8 mouse cellular contexts compared by ENCODE assay signal in genomic region chr12:87146966-87147365, GRCm38 (mm10). TPM values are rescaled to one million over a fixed set of nuclear protein-coding genes. Genes with fewer than 3 reads are reported as not detected.
A peak's percentile ranks its signal among the peaks of the same experiment; 100 is the strongest.
DNase-seq lines count a peak whose midpoint lies in the region; ATAC-seq and TF ChIP-seq lines count a peak whose summit lies in the region.

Gstz1 (plus strand) TSS chr12:87147165.

- peak; percentile 89 for ATAC-seq in forebrain, postnatal 0 days
- peak; percentile 87 for ATAC-seq in lung, embryonic 15.5 days (ENCODE audit: borderline replicate concordance, extremely low read depth, low FRiP score, low TSS enrichment)

- WGBS in cerebellum, adult 2 months = 0% methylated on average over 27 of the region's 27 CpGs
- whole genome bisulfite sequencing in forebrain, postnatal 0 days = under 1% methylated on average over 27 of the region's 27 CpGs
- under 1% methylated on average over 27 of the region's 27 CpGs for WGBS in lung, embryonic 15.5 days

- H3K9me3 ChIP-seq in MEL (replicated peaks; ENCODE audit: insufficient read depth, low read length) = no peaks in the 10 kb centered on the region
- H3K9me3 ChIP-seq in forebrain, postnatal 0 days (ENCODE audit: low read length) = no peaks in the 10 kb centered on the region
- H3K9me3 ChIP-seq in lung, embryonic 15.5 days = no peaks in the 10 kb centered on the region

- TF ChIP-seq POLR2A in MEL (IDR thresholded peaks at IDR 0.05; ENCODE audit: control insufficient read depth in 1 of 2, insufficient read depth in 1 of 2, low read depth in 1 of 2, low read length in 2 of 2, poor library complexity in 1 of 2) = peak in 1 of 2 experiments; percentile 28; a peak in 1 of 4 replicates
- TF ChIP-seq POLR2A in cerebellum, adult 2 months (IDR thresholded peaks at IDR 0.05; ENCODE audit: borderline replicate concordance, insufficient read depth, low read length) = no peak

- H3K4me2 ChIP-seq in forebrain, postnatal 0 days (ENCODE audit: low read depth) = peak within 1 kb of the TSS; percentile 56
- H3K4me2 ChIP-seq in lung, embryonic 15.5 days = peak within 1 kb of the TSS; percentile 70

- H3K36me3 ChIP-seq in MEL (ENCODE audit: control insufficient read depth in 1 of 2, insufficient read depth in 2 of 2, low read length in 2 of 2) = peaks cover 0 to 14% of the 10 kb centered on the region in 2 experiments; a peak in 2 of 4 replicates
- H3K36me3 ChIP-seq in forebrain, postnatal 0 days (ENCODE audit: insufficient read depth) = no peaks in the 10 kb centered on the region
- 0 out of 2 replicates have a peak, but pooled peaks cover 5% of the 10 kb centered on the region for H3K36me3 ChIP-seq in lung, embryonic 15.5 days

- peak within 1 kb of the TSS; percentile 82 for H3K27ac ChIP-seq in MEL (ENCODE audit: control insufficient read depth, low read depth, low read length)
- H3K27ac ChIP-seq in cerebellum, adult 2 months (ENCODE audit: insufficient read depth, low read length) = peak within 1 kb of the TSS; percentile 80
- H3K27ac ChIP-seq in forebrain, postnatal 0 days (ENCODE audit: low read depth, low read length) = peak within 1 kb of the TSS; percentile 96
- H3K27ac ChIP-seq in lung, embryonic 15.5 days = peak within 1 kb of the TSS; percentile 97

- peaks cover 5 to 8% of the 10 kb centered on the region in 2 experiments for H3K4me1 ChIP-seq in MEL (ENCODE audit: control insufficient read depth in 1 of 2, insufficient read depth in 2 of 2, low read length in 2 of 2)
- no peaks in the 10 kb centered on the region for H3K4me1 ChIP-seq in cerebellum, adult 2 months (ENCODE audit: control insufficient read depth, insufficient read depth, low read length)
- H3K4me1 ChIP-seq in forebrain, postnatal 0 days (ENCODE audit: insufficient read depth) = no peaks in the 10 kb centered on the region
- peaks cover 15% of the 10 kb centered on the region for H3K4me1 ChIP-seq in lung, embryonic 15.5 days

- DNase-seq in MEL (ENCODE audit: low read depth, low spot score) = peak; percentile 94
- DNase-seq in cerebellum, adult 2 months = peak; percentile 83
- DNase-seq in forebrain, postnatal 0 days = peak; percentile 92
- DNase-seq in heart, postnatal 4 days = peak; percentile 90
- DNase-seq in layer of hippocampus, adult 8-10 months (ENCODE audit: low spot score in 2 of 2) = peak; percentile 85 to 86
- DNase-seq in ovary, adult 18-20 months (ENCODE audit: low spot score) = peak; percentile 80
- peak; percentile 88 for DNase-seq in thymus, postnatal 10 days (ENCODE audit: low spot score in 2 of 2)

- no peaks in the 10 kb centered on the region for H3K27me3 ChIP-seq in MEL (ENCODE audit: control insufficient read depth in 1 of 2, insufficient read depth in 2 of 2, low read length in 2 of 2)
- no peaks in the 10 kb centered on the region for H3K27me3 ChIP-seq in cerebellum, adult 2 months (ENCODE audit: control insufficient read depth, insufficient read depth, low read length)
- H3K27me3 ChIP-seq in forebrain, postnatal 0 days (ENCODE audit: insufficient read depth, low read length) = no peaks in the 10 kb centered on the region
- H3K27me3 ChIP-seq in lung, embryonic 15.5 days = no peaks in the 10 kb centered on the region

- TF ChIP-seq CTCF in MEL (IDR thresholded peaks at IDR 0.05 in 2 of 3, conservative IDR thresholded peaks at IDR 0.05 in 1 of 3; ENCODE audit: control insufficient read depth in 1 of 3, insufficient read depth in 1 of 3, low read depth in 2 of 3, low read length in 3 of 3, poor library complexity in 1 of 3, severe bottlenecking in 1 of 3) = no peak
- TF ChIP-seq CTCF in cerebellum, adult 2 months (IDR thresholded peaks at IDR 0.05; ENCODE audit: borderline replicate concordance, insufficient read depth, low read depth, low read length) = no peak
- 0 out of 2 replicates have a peak, but pooled peaks have one; percentile 14 for TF ChIP-seq CTCF in forebrain, postnatal 0 days (IDR thresholded peaks at IDR 0.05; ENCODE audit: low read depth)

- peak within 1 kb of the TSS; percentile 92 for H3K9ac ChIP-seq in MEL (ENCODE audit: control insufficient read depth, low read depth, low read length, poor library complexity, severe bottlenecking)
- H3K9ac ChIP-seq in forebrain, postnatal 0 days = peak within 1 kb of the TSS; percentile 83
- H3K9ac ChIP-seq in lung, embryonic 15.5 days = peak within 1 kb of the TSS; percentile 79

- no peak for TF ChIP-seq RAD21 in MEL (IDR thresholded peaks at IDR 0.05; ENCODE audit: low read depth, low read length)

- H3K79me2 ChIP-seq in MEL (ENCODE audit: control insufficient read depth, insufficient read depth, low read length, poor library complexity) = peaks cover 4% of the 10 kb centered on the region

- peak within 1 kb of the TSS; percentile 85 to 88 for H3K4me3 ChIP-seq in MEL (ENCODE audit: control insufficient read depth in 1 of 2, insufficient read depth in 1 of 2, low read depth in 2 of 2, low read length in 2 of 2)
- H3K4me3 ChIP-seq in cerebellum, adult 2 months (replicated peaks; ENCODE audit: insufficient read depth, low read depth, low read length) = peak within 1 kb of the TSS; percentile 100
- peak within 1 kb of the TSS; percentile 98 for H3K4me3 ChIP-seq in forebrain, postnatal 0 days (ENCODE audit: low read depth, low read length)
- H3K4me3 ChIP-seq in lung, embryonic 15.5 days = peak within 1 kb of the TSS; percentile 65

- no peak for TF ChIP-seq EP300 in MEL (IDR thresholded peaks at IDR 0.05; ENCODE audit: low read depth in 1 of 2, low read length in 2 of 2)

TF ChIP-seq in MEL, 35 proteins besides CTCF, POLR2A, EP300 and RAD21:
- TF ChIP-seq RCOR1 (IDR thresholded peaks at IDR 0.05; ENCODE audit: low read depth, low read length) (no peak), JUND (IDR thresholded peaks at IDR 0.05; ENCODE audit: low read depth, low read length) (no peak), MYC (IDR thresholded peaks at IDR 0.05; ENCODE audit: low read depth, low read length) (no peak), ZKSCAN1 (IDR thresholded peaks at IDR 0.05; ENCODE audit: low read depth, low read length) (no peak), TBP (IDR thresholded peaks at IDR 0.05; ENCODE audit: low read depth, low read length) (no peak), USF1 (IDR thresholded peaks at IDR 0.05; ENCODE audit: low read depth, low read length) (no peak), ZC3H11A (IDR thresholded peaks at IDR 0.05; ENCODE audit: low read depth, low read length) (no peak), CHD1 (IDR thresholded peaks at IDR 0.05; ENCODE audit: low read depth, low read length) (no peak), NELFE (IDR thresholded peaks at IDR 0.05; ENCODE audit: low read depth, low read length) (peak; percentile 31; the same call in 1 of the 2 replicates), MAZ (IDR thresholded peaks at IDR 0.05; ENCODE audit: low read depth, low read length) (no peak), ELF1 (IDR thresholded peaks at IDR 0.05; ENCODE audit: low read depth, low read length) (peak; percentile 19; the same call in 1 of the 2 replicates), SIN3A (IDR thresholded peaks at IDR 0.05; ENCODE audit: low read length) (peak; percentile 91), GABPA (IDR thresholded peaks at IDR 0.05; ENCODE audit: low read depth, low read length) (no peak), CHD2 (IDR thresholded peaks at IDR 0.05; ENCODE audit: low read length) (no peak), BHLHE40 (IDR thresholded peaks at IDR 0.05; ENCODE audit: borderline replicate concordance, low read depth, low read length) (no peak), MYB (IDR thresholded peaks at IDR 0.05; ENCODE audit: low read depth, low read length) (no peak), MXI1 (IDR thresholded peaks at IDR 0.05; ENCODE audit: low read depth, low read length) (peak; percentile 75; the same call in 1 of the 2 replicates), E2F4 (IDR thresholded peaks at IDR 0.05; ENCODE audit: borderline replicate concordance, low read depth, low read length) (no peak), GATA1 (IDR thresholded peaks at IDR 0.05; ENCODE audit: low read depth, low read length) (no peak), MAX (IDR thresholded peaks at IDR 0.05; ENCODE audit: low read length) (0 out of 2 replicates have a peak, but pooled peaks have one; percentile 11), TCF12 (IDR thresholded peaks at IDR 0.05; ENCODE audit: low read depth, low read length) (no peak), POLR2AphosphoS5 (IDR thresholded peaks at IDR 0.05; ENCODE audit: borderline replicate concordance, low read depth, low read length) (no peak), TAL1 (IDR thresholded peaks at IDR 0.05; ENCODE audit: low read length) (no peak), KAT2A (conservative IDR thresholded peaks at IDR 0.05; ENCODE audit: low read depth, low read length) (no peak)

RNA-seq across cellular contexts. Expression of gene Gstz1, which starts in this region (rescaled TPM):
- 16.3 and 18.0 TPM in 2 replicates for total RNA-seq in MEL (2012; rRNA removed)
- 10 to 100 TPM in 1 of 2 experiments, not detected in 1; 33.3 TPM for polyA plus RNA-seq in MEL (2012; ENCODE audit: insufficient read depth in 1 of 2, insufficient read length in 2 of 2, low read depth in 1 of 2, low replicate concordance in 2 of 2, missing spikeins in 1 of 2)
- polyA plus RNA-seq in cerebellum, adult 2 months (2012; rRNA removed) = 64.1 and 69.4 TPM in 2 replicates
- total RNA-seq in forebrain, postnatal 0 days (2014; rRNA removed) = 49.3 and 57.6 TPM in 2 replicates
- 44.4 and 44.5 TPM in 2 replicates for polyA plus RNA-seq in forebrain, postnatal 0 days (2015; fragmentation: Nextera tagmentation; extraction: Ambion mirVana)
- total RNA-seq in heart, postnatal 4 days (2021) = 10 to 100 TPM; 51.8 to 53.9 TPM
- 10 to 100 TPM; 51.9 to 56.0 (median 54.8) TPM for total RNA-seq in layer of hippocampus, adult 8-10 months (2022)
- polyA plus RNA-seq in lung, embryonic 15.5 days (2015; fragmentation: Nextera tagmentation; extraction: Ambion mirVana) = 33.3 and 34.4 TPM in 2 replicates

Comparison
In these comparisons a context has a peak if more than half of its experiments do, and no peak if none do; other contexts are left out.
1. Peak in every context shown above with its lines: DNase-seq, ATAC-seq, H3K4me3 ChIP-seq and H3K27ac ChIP-seq.